Mouse (Mus musculus): ENCODE results near the gene Gm49378. TPM values are rescaled to one million over a fixed set of nuclear protein-coding genes. Genes with fewer than 3 reads are reported as not detected.

Gene Gm49378
- total RNA-seq, 1 experiment, result not detected

DNA sequence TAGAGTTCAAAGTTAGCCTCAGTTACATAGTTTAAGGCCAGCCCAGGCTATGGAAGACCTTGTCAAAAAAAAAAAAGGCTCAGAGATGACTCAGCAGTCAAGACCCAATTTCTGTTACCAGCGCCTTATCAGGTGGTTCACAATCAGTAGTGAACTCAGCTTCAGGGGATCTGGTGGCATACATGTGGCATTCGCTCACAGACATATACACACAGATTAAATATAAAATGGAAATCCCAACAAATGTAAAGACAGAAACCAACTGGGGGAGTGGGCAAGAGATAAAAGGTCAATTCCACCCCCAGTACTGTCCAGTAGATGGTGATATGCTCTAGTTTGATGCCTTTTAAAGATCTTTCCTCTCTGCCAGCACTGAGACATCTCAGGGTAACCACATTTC, 51.5 kb downstream of the Gm49378 start:
- no peak for TF ChIP-seq CHD2 (IDR thresholded peaks at IDR 0.05; ENCODE audit: low read depth, low read length)
- TF ChIP-seq ZNF384 (IDR thresholded peaks at IDR 0.05; ENCODE audit: low read depth, low read length), result no peak
- peak; percentile 30; the same call in 1 of the 2 replicates for TF ChIP-seq MAFK (IDR thresholded peaks at IDR 0.05; ENCODE audit: insufficient read depth, low read depth, low read length)
- no peak for TF ChIP-seq HCFC1 (IDR thresholded peaks at IDR 0.05; ENCODE audit: borderline replicate concordance, insufficient read depth, low read length)
- TF ChIP-seq ZC3H11A (IDR thresholded peaks at IDR 0.05; ENCODE audit: borderline replicate concordance, low read depth, low read length), result no peak
- Histone ChIP-seq H3K9ac (ENCODE audit: insufficient read depth, low read depth, low read length, poor library complexity, severe bottlenecking) (no peak overlapping the region), H3K27ac (ENCODE audit: insufficient read depth, low read depth, low read length, poor library complexity, severe bottlenecking) (no peak overlapping the region), H3K36me3 (ENCODE audit: control insufficient read depth, insufficient read depth, low read length, poor library complexity, severe bottlenecking) (peaks cover 3% of the 10 kb centered on the region; the same call in 1 of the 2 replicates), H3K4me3 (ENCODE audit: insufficient read depth in 1 of 2, low read depth in 1 of 2, low read length in 2 of 2, poor library complexity in 1 of 2, severe bottlenecking in 1 of 2) (no peak overlapping the region), H3K4me1 (ENCODE audit: control insufficient read depth in 2 of 2, insufficient read depth in 2 of 2, low read length in 2 of 2, poor library complexity in 1 of 2) (peaks cover 0 to 11% of the 10 kb centered on the region in 2 experiments; a peak in 2 of 4 replicates), H3K9me3 (ENCODE audit: control insufficient read depth, insufficient read depth, low read depth, low read length) (no peaks in the 10 kb centered on the region)
- DNase-seq (ENCODE audit: low read depth, low spot score), result no peak
- in situ Hi-C loops (cut with MboI; ENCODE audit: low sequenced_read_pairs in 2 of 2, unreplicated experiment in 2 of 2), result no loop called here

DNA sequence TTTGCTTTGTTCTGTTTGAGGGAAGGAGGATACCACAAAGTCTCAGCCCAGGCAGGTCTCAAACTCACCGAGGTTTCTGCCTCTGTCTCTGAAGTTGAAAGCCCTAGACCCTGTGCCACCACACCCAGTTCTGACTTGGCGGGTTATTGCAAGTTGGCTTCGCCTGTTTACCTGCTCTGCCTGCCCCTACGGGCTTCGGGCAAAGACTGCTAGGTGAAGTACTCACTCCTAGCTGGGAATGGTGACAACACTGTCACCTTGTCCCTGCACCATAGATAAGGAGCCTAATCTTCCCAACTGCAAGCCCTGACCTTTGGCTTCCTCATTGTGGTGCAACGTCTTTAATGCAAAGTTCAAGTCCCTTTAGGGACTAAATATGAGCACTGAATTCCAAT, 52.1 kb downstream of the Gm49378 start:
- Histone ChIP-seq H3K4me3 (ENCODE audit: insufficient read depth in 1 of 2, low read depth in 1 of 2, low read length in 2 of 2, poor library complexity in 1 of 2, severe bottlenecking in 1 of 2) (peak overlapping the region in 1 of 2 experiments; percentile 89; a peak in 2 of 4 replicates), H3K36me3 (ENCODE audit: control insufficient read depth, insufficient read depth, low read length, poor library complexity, severe bottlenecking) (peaks cover 8% of the 10 kb centered on the region; the same call in 1 of the 2 replicates), H3K27ac (ENCODE audit: insufficient read depth, low read depth, low read length, poor library complexity, severe bottlenecking) (no peak overlapping the region), H3K9me3 (ENCODE audit: control insufficient read depth, insufficient read depth, low read depth, low read length) (no peaks in the 10 kb centered on the region), H3K9ac (ENCODE audit: insufficient read depth, low read depth, low read length, poor library complexity, severe bottlenecking) (peak overlapping the region; percentile 26; the same call in 1 of the 2 replicates), H3K4me1 (ENCODE audit: control insufficient read depth in 2 of 2, insufficient read depth in 2 of 2, low read length in 2 of 2, poor library complexity in 1 of 2) (peaks cover 0 to 16% of the 10 kb centered on the region in 2 experiments; a peak in 2 of 4 replicates)
- no peak for DNase-seq (ENCODE audit: low read depth, low spot score)
- in situ Hi-C loops (cut with MboI; ENCODE audit: low sequenced_read_pairs in 2 of 2, unreplicated experiment in 2 of 2), result no loop called here
- TF ChIP-seq ZNF384 (IDR thresholded peaks at IDR 0.05; ENCODE audit: low read depth, low read length) (no peak), ZC3H11A (IDR thresholded peaks at IDR 0.05; ENCODE audit: borderline replicate concordance, low read depth, low read length) (no peak), HCFC1 (IDR thresholded peaks at IDR 0.05; ENCODE audit: borderline replicate concordance, insufficient read depth, low read length) (no peak), MAFK (IDR thresholded peaks at IDR 0.05; ENCODE audit: insufficient read depth, low read depth, low read length) (no peak), CHD2 (IDR thresholded peaks at IDR 0.05; ENCODE audit: low read depth, low read length) (no peak)

DNA sequence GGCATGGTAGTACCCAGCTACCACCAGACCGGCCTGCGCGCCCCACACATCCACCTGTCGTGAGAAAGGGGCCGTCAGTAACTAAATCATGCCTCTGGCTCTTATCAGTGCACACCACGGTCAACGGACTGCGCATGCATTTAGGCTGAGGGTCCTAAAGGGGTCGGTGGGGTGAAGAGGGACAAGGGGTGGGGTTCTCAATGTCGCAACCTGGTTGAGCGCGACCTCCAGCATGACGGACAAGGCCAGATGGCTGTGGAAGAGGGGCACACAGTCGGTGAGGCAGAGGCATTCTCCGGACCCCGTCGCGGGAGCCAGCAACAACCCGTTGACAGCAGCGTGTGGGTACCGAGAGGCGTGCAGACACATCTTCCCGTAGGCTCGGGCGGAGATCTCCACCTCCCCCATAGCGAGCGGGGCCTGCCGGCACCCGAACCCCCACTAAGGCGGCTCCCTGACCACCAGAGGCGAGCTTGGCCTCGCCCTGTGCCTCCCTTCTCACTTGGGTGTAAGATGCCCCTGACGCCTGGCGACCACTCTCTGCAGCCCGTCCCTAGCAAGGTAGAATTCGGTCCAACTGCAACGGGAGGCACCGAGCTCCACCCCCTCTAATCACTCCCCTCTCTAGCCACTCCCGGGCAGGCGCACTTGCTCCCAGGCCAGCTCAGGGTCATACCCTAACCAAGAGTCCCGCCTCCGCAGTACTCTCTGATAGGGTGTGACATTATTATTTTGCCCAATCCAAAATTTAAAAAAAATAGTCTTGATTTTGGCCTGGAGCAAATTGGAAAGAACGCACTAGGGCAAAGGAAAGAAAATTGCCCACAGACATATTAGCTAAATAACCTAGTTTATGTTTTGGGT, 52.8 kb downstream of the Gm49378 start, which contains the start of gene Emc9:
TSS of gene Emc9 (minus strand) at position 601 of the 864 bp plus-strand sequence.
- Histone ChIP-seq H3K4me1 (ENCODE audit: control insufficient read depth in 2 of 2, insufficient read depth in 2 of 2, low read length in 2 of 2, poor library complexity in 1 of 2) (peaks cover 0 to 18% of the 10 kb centered on the region in 2 experiments; a peak in 2 of 4 replicates), H3K36me3 (ENCODE audit: control insufficient read depth, insufficient read depth, low read length, poor library complexity, severe bottlenecking) (peaks cover 13% of the 10 kb centered on the region; the same call in 1 of the 2 replicates), H3K4me3 (ENCODE audit: insufficient read depth in 1 of 2, low read depth in 1 of 2, low read length in 2 of 2, poor library complexity in 1 of 2, severe bottlenecking in 1 of 2) (peak within 1 kb of the TSS; percentile 89 to 95), H3K27ac (ENCODE audit: insufficient read depth, low read depth, low read length, poor library complexity, severe bottlenecking) (no peak within 1 kb of the TSS), H3K9me3 (ENCODE audit: control insufficient read depth, insufficient read depth, low read depth, low read length) (no peaks in the 10 kb centered on the region), H3K9ac (ENCODE audit: insufficient read depth, low read depth, low read length, poor library complexity, severe bottlenecking) (peak within 1 kb of the TSS; percentile 78)
- in situ Hi-C loops (cut with MboI; ENCODE audit: low sequenced_read_pairs in 2 of 2, unreplicated experiment in 2 of 2), result no loop called here
- DNase-seq (ENCODE audit: low read depth, low spot score), result no peak
- TF ChIP-seq ZNF384 (IDR thresholded peaks at IDR 0.05; ENCODE audit: low read depth, low read length), result no peak
- TF ChIP-seq CHD2 (IDR thresholded peaks at IDR 0.05; ENCODE audit: low read depth, low read length), result no peak
- TF ChIP-seq HCFC1 (IDR thresholded peaks at IDR 0.05; ENCODE audit: borderline replicate concordance, insufficient read depth, low read length), result no peak
- TF ChIP-seq ZC3H11A (IDR thresholded peaks at IDR 0.05; ENCODE audit: borderline replicate concordance, low read depth, low read length), result no peak
- no peak for TF ChIP-seq MAFK (IDR thresholded peaks at IDR 0.05; ENCODE audit: insufficient read depth, low read depth, low read length)

DNA sequence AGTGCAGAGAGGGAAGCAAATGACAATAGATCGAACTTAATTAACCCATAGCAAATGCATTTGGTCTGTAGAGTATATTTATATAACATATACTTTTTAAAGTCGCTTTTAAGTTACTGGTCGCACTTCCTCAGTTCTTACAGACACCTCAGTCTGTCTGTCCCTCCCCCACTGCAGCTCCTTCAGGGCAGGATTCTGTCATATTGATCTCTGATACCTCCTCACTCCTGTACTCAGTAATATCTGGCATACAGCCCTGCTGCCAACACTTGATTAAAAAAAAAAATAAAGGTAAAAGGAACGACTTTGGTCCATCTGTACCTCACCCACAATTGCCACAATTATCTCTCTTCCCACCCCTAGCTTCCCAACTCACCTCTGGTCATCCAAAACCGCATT, 53.4 kb downstream of the Gm49378 start:
- in situ Hi-C loops (cut with MboI; ENCODE audit: low sequenced_read_pairs in 2 of 2, unreplicated experiment in 2 of 2), result no loop called here
- DNase-seq (ENCODE audit: low read depth, low spot score), result no peak
- H3K4me1 ChIP-seq (ENCODE audit: control insufficient read depth in 2 of 2, insufficient read depth in 2 of 2, low read length in 2 of 2, poor library complexity in 1 of 2), result peaks cover 2 to 19% of the 10 kb centered on the region in 2 experiments; a peak in 2 of 4 replicates
- peaks cover 13% of the 10 kb centered on the region; the same call in 1 of the 2 replicates for H3K36me3 ChIP-seq (ENCODE audit: control insufficient read depth, insufficient read depth, low read length, poor library complexity, severe bottlenecking)
- peak overlapping the region; percentile 78; the same call in 1 of the 2 replicates for H3K9ac ChIP-seq (ENCODE audit: insufficient read depth, low read depth, low read length, poor library complexity, severe bottlenecking)
- no peak for TF ChIP-seq MAFK (IDR thresholded peaks at IDR 0.05; ENCODE audit: insufficient read depth, low read depth, low read length)
- TF ChIP-seq HCFC1 (IDR thresholded peaks at IDR 0.05; ENCODE audit: borderline replicate concordance, insufficient read depth, low read length), result no peak
- TF ChIP-seq ZC3H11A (IDR thresholded peaks at IDR 0.05; ENCODE audit: borderline replicate concordance, low read depth, low read length), result no peak
- no peak for TF ChIP-seq CHD2 (IDR thresholded peaks at IDR 0.05; ENCODE audit: low read depth, low read length)
- TF ChIP-seq ZNF384 (IDR thresholded peaks at IDR 0.05; ENCODE audit: low read depth, low read length), result no peak
- H3K4me3 ChIP-seq (ENCODE audit: insufficient read depth in 1 of 2, low read depth in 1 of 2, low read length in 2 of 2, poor library complexity in 1 of 2, severe bottlenecking in 1 of 2), result peak overlapping the region; percentile 89 to 95; a peak in 3 of 4 replicates
- no peak overlapping the region for H3K27ac ChIP-seq (ENCODE audit: insufficient read depth, low read depth, low read length, poor library complexity, severe bottlenecking)
- no peaks in the 10 kb centered on the region for H3K9me3 ChIP-seq (ENCODE audit: control insufficient read depth, insufficient read depth, low read depth, low read length)
